Mouse (Mus musculus) heart, embryonic 11.5 days (tissue): ENCODE measurements around the gene Wdr27. TPM values are rescaled to one million over a fixed set of nuclear protein-coding genes. Genes with fewer than 3 reads are reported as not detected.
"Not testable (repeated sequence)": the region's sequence is repeated elsewhere in the genome, so short reads cannot be mapped to it uniquely, and the experiment has no call there.

ENCODE experiments used
- ATAC-seq: fragments of 200-750 bp; cut with Nextera tagmentation; replicated peaks from 2 replicates; pipeline ENCODE4 v1.8.0; 2017; ENCODE audit warnings: moderate library complexity; ENCODE audit not compliant: insufficient number of reproducible peaks, low FRiP score, low TSS enrichment
- H3K27ac ChIP-seq: fragments of 300-500 bp; sonication (generic); 2 replicates; pipeline ENCODE4 v1.5.1; 2014; ENCODE audit warnings: mild to moderate bottlenecking, low read depth, low read length
- H3K27me3 ChIP-seq: fragments of 300-500 bp; sonication (generic); 2 replicates; pipeline ENCODE4 v1.6.1; 2014; ENCODE audit warnings: mild to moderate bottlenecking, low read length, mixed read lengths; ENCODE audit not compliant: control insufficient read depth, insufficient read depth
- H3K36me3 ChIP-seq: fragments of 300-500 bp; sonication (generic); 2 replicates; pipeline ENCODE4 v1.6.1; 2014; ENCODE audit warnings: mild to moderate bottlenecking, low read length, moderate library complexity, mixed read lengths; ENCODE audit not compliant: control insufficient read depth, insufficient read depth
- H3K4me1 ChIP-seq: fragments of 300-500 bp; sonication (generic); 2 replicates; pipeline ENCODE4 v1.6.1; 2014; ENCODE audit warnings: low read length; ENCODE audit not compliant: control insufficient read depth, insufficient read depth
- H3K4me2 ChIP-seq: fragments of 300-500 bp; sonication (generic); 2 replicates; pipeline ENCODE4 v1.6.1; 2014; ENCODE audit warnings: mild to moderate bottlenecking, moderate library complexity
- H3K4me3 ChIP-seq: fragments of 300-500 bp; sonication (generic); 2 replicates; pipeline ENCODE4 v1.5.1; 2014; ENCODE audit warnings: low read depth, low read length
- H3K9ac ChIP-seq: fragments of 300-500 bp; sonication (generic); 2 replicates; pipeline ENCODE4 v1.6.1; 2014; ENCODE audit warnings: mild to moderate bottlenecking, low read depth, low read length, moderate library complexity
- H3K9me3 ChIP-seq: fragments of 300-500 bp; sonication (generic); replicated peaks from 2 replicates; pipeline ENCODE4 v1.6.1; 2016; ENCODE audit warnings: low read length; ENCODE audit not compliant: control insufficient read depth
- WGBS: fragments of 180-500 bp; shearing (Covaris S2); extraction: QIAGEN DNeasy Blood & Tissue Kit; methylation state at CpG from one replicate; pipeline ENCODE4 v1.1.7; 2014; ENCODE audit not compliant: insufficient replicate concordance; 5-methylcytosine and 5-hydroxymethylcytosine counted together
- polyA plus RNA-seq: library from polyadenylated mRNA; unstranded; fragments of >200 nt; fragmentation: Nextera tagmentation; extraction: Ambion mirVana; gene quantifications from 2 replicates; pipeline ENCODE4 v1.2.1, GENCODE M21; 2014

Wdr27 gene
- polyA plus RNA-seq, 1 experiment from 2014 or later = 5.1 TPM

DNA sequence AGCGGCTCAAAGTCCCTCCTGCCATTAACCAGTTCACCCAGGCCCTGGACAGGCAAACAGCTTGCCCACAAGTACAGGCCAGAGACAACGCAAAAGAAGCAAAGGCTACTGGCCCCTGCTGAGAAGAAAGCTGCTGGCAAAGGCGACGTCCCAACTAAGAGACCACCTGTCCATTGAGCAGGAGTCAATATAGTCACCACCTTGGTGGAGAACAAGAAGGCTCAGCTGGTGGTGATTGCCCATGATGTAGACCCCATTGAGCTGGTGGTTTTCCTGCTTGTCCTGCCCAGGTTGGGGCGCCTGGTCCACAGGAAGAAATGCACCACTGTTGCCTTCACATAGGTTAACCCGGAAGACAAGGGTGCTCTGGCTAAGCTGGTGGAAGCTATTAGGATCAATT, 777 bp downstream of the Wdr27 start:
- not testable (repeated sequence) for H3K27me3 ChIP-seq, ATAC-seq, H3K9me3 ChIP-seq, H3K9ac ChIP-seq, H3K27ac ChIP-seq, H3K36me3 ChIP-seq
- peaks cover 14% of the 10 kb centered on the region for H3K4me1 ChIP-seq
- H3K4me2 ChIP-seq = peak overlapping the region; percentile 94
- WGBS = 71% methylated on average over 6 of the region's 6 CpGs
- H3K4me3 ChIP-seq = peak overlapping the region; percentile 93; the same call in 1 of the 2 replicates

DNA sequence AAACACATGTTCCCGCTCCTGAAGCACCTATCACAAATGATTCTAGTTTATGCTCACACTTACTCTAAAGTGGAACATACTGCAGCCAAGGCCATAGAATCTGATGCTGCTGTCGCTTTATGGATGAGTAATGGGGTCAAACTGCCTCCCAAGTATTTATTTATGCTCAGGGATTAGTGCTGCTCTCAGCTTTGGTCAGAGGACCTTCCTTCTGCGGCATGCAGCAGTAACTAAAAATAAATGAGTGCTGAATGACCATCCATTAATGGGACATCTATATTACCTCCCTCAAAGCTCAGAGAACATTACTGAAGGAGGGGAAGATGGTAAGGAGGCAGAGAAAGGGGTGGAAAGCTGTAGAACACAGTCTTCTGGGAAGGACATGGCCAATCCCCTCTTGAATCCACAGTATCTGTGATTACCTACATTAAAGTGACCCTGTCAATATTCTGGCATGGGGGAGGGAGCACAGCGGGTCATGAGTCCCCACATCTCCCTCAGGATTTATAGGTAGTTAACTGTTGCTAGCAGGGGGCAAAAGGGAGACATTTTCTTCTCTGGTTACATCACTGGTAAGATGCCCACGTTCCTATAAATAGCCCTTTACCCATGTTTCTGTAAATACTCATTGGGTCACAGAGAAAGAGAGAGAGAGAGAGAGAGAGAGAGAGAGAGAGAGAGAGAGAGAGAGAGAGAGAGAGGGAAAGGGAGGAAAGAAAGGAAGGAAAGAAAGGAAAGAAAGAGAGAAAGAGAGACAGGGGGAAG, 6.9 kb downstream of the Wdr27 start:
- no peak overlapping the region for H3K27ac ChIP-seq
- H3K4me2 ChIP-seq = no peak overlapping the region
- no peaks in the 10 kb centered on the region for H3K9me3 ChIP-seq
- H3K27me3 ChIP-seq = no peaks in the 10 kb centered on the region
- H3K4me3 ChIP-seq = no peak overlapping the region
- H3K4me1 ChIP-seq = no peaks in the 10 kb centered on the region
- H3K9ac ChIP-seq = no peak overlapping the region
- WGBS = 61% methylated on average over 5 of the region's 5 CpGs
- no peaks in the 10 kb centered on the region for H3K36me3 ChIP-seq
- ATAC-seq = no peak

DNA sequence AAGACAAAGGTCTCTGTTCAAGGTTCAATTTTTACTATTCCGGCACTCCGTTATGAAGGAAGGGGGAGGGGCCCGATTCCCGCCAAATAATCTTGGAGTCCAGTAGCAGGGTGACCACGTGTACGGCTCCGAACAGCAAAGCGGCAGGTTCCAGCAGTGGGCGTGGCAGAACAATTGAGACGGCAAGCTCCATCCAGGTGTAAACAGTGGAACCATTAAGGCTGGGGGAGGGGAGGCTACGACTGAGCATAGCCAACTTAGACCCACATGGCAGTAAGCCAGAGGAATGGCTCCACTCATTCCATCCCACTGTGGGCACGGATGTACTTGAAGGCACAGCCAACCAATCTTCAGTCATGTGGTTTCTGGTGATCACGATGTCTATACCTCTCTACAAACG, 7.7 kb downstream of the Wdr27 start:
- not testable (repeated sequence) for H3K4me2 ChIP-seq, H3K4me3 ChIP-seq, ATAC-seq, H3K27me3 ChIP-seq, H3K27ac ChIP-seq, H3K9me3 ChIP-seq, H3K36me3 ChIP-seq, H3K9ac ChIP-seq, H3K4me1 ChIP-seq
- 85% methylated on average over 13 of the region's 14 CpGs for WGBS

DNA sequence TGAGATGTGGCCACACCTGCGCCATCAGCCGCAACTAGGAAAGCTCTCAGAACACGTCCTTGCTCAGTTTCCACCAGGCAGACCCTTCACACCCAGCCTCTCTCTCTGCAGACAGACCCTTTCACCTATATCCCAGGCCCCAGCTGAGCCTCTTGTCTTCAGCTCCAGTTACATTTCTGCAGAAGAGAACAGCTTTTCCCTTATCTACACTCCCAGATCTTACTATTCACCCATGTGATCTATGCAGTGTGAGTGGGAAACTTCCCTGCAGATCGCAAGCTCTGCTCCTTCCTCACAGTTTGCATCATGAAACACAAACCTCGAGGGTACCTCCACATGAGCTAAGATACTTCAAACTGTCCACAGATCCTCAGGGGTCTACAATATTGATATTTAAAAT, 11.5 kb downstream of the Wdr27 start:
- no peaks in the 10 kb centered on the region for H3K27me3 ChIP-seq
- no peaks in the 10 kb centered on the region for H3K36me3 ChIP-seq
- no peak overlapping the region for H3K4me3 ChIP-seq
- H3K4me2 ChIP-seq = no peak overlapping the region
- no peak for ATAC-seq
- no peak overlapping the region for H3K27ac ChIP-seq
- H3K9ac ChIP-seq = no peak overlapping the region
- 80% methylated on average over 5 of the region's 5 CpGs for WGBS
- no peaks in the 10 kb centered on the region for H3K4me1 ChIP-seq
- no peaks in the 10 kb centered on the region for H3K9me3 ChIP-seq

DNA sequence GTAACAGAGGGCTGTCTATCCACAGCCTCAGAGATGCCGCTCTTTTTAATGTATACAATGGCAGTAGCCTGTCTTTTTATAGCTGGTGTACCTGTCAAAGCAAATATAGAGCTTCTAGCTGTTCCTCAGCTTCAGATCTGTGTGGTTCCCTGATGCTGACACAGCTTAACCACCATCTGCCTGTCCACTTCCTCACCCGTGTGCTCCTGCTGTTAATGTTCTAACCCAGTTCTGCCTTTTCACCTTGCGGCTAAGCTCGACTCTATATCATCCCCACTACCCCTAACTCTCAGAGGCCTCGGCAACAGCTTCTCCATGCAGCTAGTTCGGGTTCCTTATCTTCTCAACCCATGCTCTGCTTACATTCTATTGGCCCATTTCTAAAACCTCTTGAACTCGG, 12.3 kb downstream of the Wdr27 start:
- Histone ChIP-seq H3K27me3 (no peaks in the 10 kb centered on the region), H3K4me3 (no peak overlapping the region), H3K4me2 (no peak overlapping the region), H3K9me3 (no peaks in the 10 kb centered on the region), H3K27ac (no peak overlapping the region), H3K4me1 (no peaks in the 10 kb centered on the region), H3K9ac (no peak overlapping the region), H3K36me3 (no peaks in the 10 kb centered on the region)
- no peak for ATAC-seq
- WGBS = 68% methylated on average over 7 of the region's 7 CpGs

DNA sequence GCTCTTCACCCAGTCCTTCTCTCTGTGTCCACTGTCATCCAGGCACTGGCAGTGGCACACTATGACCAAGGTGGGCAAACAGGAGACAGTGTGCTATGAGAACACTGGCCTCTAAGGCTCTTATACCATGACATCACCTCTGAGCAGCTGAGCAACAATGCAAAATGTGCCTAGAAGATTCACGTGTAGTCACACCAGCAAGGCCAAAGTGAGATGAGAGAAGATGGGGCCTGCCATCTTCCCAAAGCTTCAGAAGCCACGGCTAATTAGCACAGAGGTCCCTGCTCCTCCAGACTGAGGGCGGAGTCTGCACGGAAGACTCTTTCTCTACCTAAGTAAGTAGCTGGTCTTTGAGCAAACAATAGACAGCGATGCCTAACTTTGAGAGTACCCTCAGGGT, 14.3 kb downstream of the Wdr27 start:
- Histone ChIP-seq H3K27me3 (no peaks in the 10 kb centered on the region), H3K9ac (no peak overlapping the region), H3K4me1 (no peaks in the 10 kb centered on the region), H3K4me2 (no peak overlapping the region), H3K27ac (no peak overlapping the region), H3K36me3 (no peaks in the 10 kb centered on the region), H3K4me3 (no peak overlapping the region), H3K9me3 (no peaks in the 10 kb centered on the region)
- 70% methylated on average over 5 of the region's 5 CpGs for WGBS
- ATAC-seq = no peak

DNA sequence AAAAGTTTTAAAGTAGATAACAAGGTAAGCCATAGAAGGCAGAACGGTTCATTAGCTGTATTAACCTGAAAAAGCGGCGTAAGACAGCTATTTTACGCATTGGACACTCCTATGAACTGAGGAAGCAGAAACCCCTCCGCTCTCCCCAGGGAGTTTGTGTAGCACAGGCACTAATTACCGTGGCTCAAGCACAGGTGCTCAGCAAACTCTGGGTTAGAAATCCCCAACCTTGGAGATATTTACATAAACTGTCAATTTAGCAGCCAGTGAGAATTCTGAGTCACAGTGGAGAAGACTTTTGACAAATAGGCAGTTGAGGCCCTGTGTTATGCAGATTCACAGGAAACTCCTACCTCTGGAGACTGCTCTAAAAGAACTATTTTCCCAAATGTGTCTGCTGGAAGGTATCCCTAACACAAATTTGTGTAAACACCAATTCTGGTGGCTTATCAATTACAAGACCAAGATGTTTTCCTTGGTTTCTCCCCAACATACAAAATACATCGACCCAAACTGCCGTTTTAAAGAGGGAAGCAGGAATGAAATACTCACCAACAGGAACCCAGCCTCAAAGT, 15.2 kb downstream of the Wdr27 start:
- Histone ChIP-seq H3K27ac (no peak overlapping the region), H3K9ac (no peak overlapping the region), H3K27me3 (no peaks in the 10 kb centered on the region), H3K4me2 (no peak overlapping the region), H3K4me1 (no peaks in the 10 kb centered on the region), H3K36me3 (no peaks in the 10 kb centered on the region), H3K9me3 (no peaks in the 10 kb centered on the region), H3K4me3 (no peak overlapping the region)
- ATAC-seq = no peak
- WGBS = 75% methylated on average over 8 of the region's 8 CpGs

DNA sequence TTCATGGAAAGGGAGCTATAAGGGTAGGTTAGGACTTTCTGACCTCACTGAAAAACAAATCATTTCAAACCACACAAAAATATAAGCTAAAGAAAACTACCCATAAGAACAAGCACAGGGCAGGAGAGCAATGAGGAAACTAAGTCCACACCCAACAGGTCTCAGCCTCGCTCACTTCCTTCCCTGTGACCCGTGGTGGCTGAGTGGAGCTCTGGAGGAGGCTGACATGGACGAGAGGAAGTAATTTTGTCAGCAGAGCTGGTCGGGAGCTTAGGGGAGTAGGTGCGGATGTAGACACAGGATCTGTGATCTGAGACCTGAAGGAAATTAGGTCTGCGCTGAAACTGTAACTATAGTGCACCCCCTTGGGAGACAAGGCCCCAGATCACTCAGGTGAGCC, 21.4 kb downstream of the Wdr27 start:
- H3K9me3 ChIP-seq = no peaks in the 10 kb centered on the region
- H3K27ac ChIP-seq = no peak overlapping the region
- WGBS = 50% methylated on average over 6 of the region's 6 CpGs
- H3K4me1 ChIP-seq = no peaks in the 10 kb centered on the region
- no peak overlapping the region for H3K9ac ChIP-seq
- H3K4me3 ChIP-seq = no peak overlapping the region
- H3K27me3 ChIP-seq = 0 out of 2 replicates have a peak, but pooled peaks cover 2% of the 10 kb centered on the region
- ATAC-seq = no peak
- no peaks in the 10 kb centered on the region for H3K36me3 ChIP-seq
- no peak overlapping the region for H3K4me2 ChIP-seq

DNA sequence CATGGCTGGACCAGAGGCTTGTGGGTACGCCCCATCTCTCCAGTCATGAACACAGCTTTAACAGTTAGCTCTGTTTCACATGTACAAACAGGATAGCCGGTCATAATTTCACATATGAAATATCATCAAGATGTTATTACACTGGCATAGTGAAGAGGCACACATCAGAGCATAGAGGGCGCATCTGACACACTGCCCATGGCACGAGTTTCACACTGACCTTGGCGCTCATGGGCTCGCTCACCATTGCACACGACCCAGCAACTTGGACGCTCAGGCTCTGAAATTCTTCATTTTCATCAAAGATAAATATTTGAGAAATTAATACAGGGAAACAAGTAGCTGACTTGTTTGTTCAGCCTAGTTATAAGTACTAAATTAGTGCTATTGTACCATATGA, 25.1 kb downstream of the Wdr27 start:
- no peak overlapping the region for H3K4me2 ChIP-seq
- H3K27ac ChIP-seq = no peak overlapping the region
- H3K4me1 ChIP-seq = no peaks in the 10 kb centered on the region
- H3K4me3 ChIP-seq = no peak overlapping the region
- no peaks in the 10 kb centered on the region for H3K9me3 ChIP-seq
- H3K36me3 ChIP-seq = no peaks in the 10 kb centered on the region
- no peak for ATAC-seq
- H3K27me3 ChIP-seq = 0 out of 2 replicates have a peak, but pooled peaks cover 2% of the 10 kb centered on the region
- WGBS = 87% methylated on average over 8 of the region's 8 CpGs
- no peak overlapping the region for H3K9ac ChIP-seq
